Mouse (Mus musculus): Measurements from ENCODE around the gene Gm49394. TPM values are rescaled to one million over a fixed set of nuclear protein-coding genes. Genes with fewer than 3 reads are reported as not detected.

The Gm49394 gene
- polyA plus RNA-seq, 1 experiment = 0.01 TPM

GRCm38 (mm10) chr7:142663151-142663550 lies 6.6 kb downstream of the Gm49394 start:
- peaks cover 26% of the 10 kb centered on the region for H3K27me3 ChIP-seq (ENCODE audit: control insufficient read depth, insufficient read depth, insufficient read length)
- no peaks in the 10 kb centered on the region for H3K36me3 ChIP-seq (ENCODE audit: control insufficient read depth, insufficient read depth)
- no peaks in the 10 kb centered on the region for H3K79me3 ChIP-seq (ENCODE audit: low read depth)
- H3ac ChIP-seq (ENCODE audit: control insufficient read depth, insufficient read length, low read depth) = no peak overlapping the region
- no peaks in the 10 kb centered on the region for H3K79me2 ChIP-seq (ENCODE audit: control insufficient read depth, insufficient read depth)
- TF ChIP-seq MAX (IDR thresholded peaks at IDR 0.05) = no peak
- no peak for TF ChIP-seq CTCF (IDR thresholded peaks at IDR 0.05; ENCODE audit: control insufficient read depth, insufficient read depth, insufficient read length)
- no peak for TF ChIP-seq USF1 (IDR thresholded peaks at IDR 0.05; ENCODE audit: low read depth)
- TF ChIP-seq FOSL1 (IDR thresholded peaks at IDR 0.05; ENCODE audit: insufficient read depth, low read length, poor library complexity, severe bottlenecking) = no peak
- no peak for TF ChIP-seq MYOD1 (IDR thresholded peaks at IDR 0.05; ENCODE audit: control insufficient read depth, insufficient read length, low read depth)
- TF ChIP-seq CEBPB (IDR thresholded peaks at IDR 0.05; ENCODE audit: low read depth) = no peak
- TF ChIP-seq MYOG (IDR thresholded peaks at IDR 0.05; ENCODE audit: control insufficient read depth, extremely low read depth, insufficient read length) = no peak
- H3K4me3 ChIP-seq (ENCODE audit: insufficient read depth, poor library complexity, severe bottlenecking) = no peak overlapping the region

- H3K79me3 ChIP-seq (ENCODE audit: low read depth) = no peaks in the 10 kb centered on the region
- H3ac ChIP-seq (ENCODE audit: control insufficient read depth, insufficient read length, low read depth) = no peak overlapping the region
- H3K79me2 ChIP-seq (ENCODE audit: control insufficient read depth, insufficient read depth) = no peaks in the 10 kb centered on the region
- H3K4me3 ChIP-seq (ENCODE audit: insufficient read depth, poor library complexity, severe bottlenecking) = no peak overlapping the region
- H3K36me3 ChIP-seq (ENCODE audit: control insufficient read depth, insufficient read depth) = no peaks in the 10 kb centered on the region
- no peak for TF ChIP-seq USF1 (IDR thresholded peaks at IDR 0.05; ENCODE audit: low read depth)
- no peak for TF ChIP-seq FOSL1 (IDR thresholded peaks at IDR 0.05; ENCODE audit: insufficient read depth, low read length, poor library complexity, severe bottlenecking)
- TF ChIP-seq MYOD1 (IDR thresholded peaks at IDR 0.05; ENCODE audit: control insufficient read depth, insufficient read length, low read depth) = no peak
- TF ChIP-seq MYOG (IDR thresholded peaks at IDR 0.05; ENCODE audit: control insufficient read depth, extremely low read depth, insufficient read length) = no peak
- no peak for TF ChIP-seq MAX (IDR thresholded peaks at IDR 0.05)
- TF ChIP-seq CEBPB (IDR thresholded peaks at IDR 0.05; ENCODE audit: low read depth) = no peak
- TF ChIP-seq CTCF (IDR thresholded peaks at IDR 0.05; ENCODE audit: control insufficient read depth, insufficient read depth, insufficient read length) = no peak
- H3K27me3 ChIP-seq (ENCODE audit: control insufficient read depth, insufficient read depth, insufficient read length) = peaks cover 26% of the 10 kb centered on the region
Measured at GRCm38 (mm10) chr7:142661811-142662210, 7.9 kb downstream of the Gm49394 start.

GRCm38 (mm10) chr7:142661046-142661445 lies 8.7 kb downstream of the Gm49394 start:
- Histone ChIP-seq H3ac (ENCODE audit: control insufficient read depth, insufficient read length, low read depth) (no peak overlapping the region), H3K4me3 (ENCODE audit: insufficient read depth, poor library complexity, severe bottlenecking) (no peak overlapping the region)

DNA sequence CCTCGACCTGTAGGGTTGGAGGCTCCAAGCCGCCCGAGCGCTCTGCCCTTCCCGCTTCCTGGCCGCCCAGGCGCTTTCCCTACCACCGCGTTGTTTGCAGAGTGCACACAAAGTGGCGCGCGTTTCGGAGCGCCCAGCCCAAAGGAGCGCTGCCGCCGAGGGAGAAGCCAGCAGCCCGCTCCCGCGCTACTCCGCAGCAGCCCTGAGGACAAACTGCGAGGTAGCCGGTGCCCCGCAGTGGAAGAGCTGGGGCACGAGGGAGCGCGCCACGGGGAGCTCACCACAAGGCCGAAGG lies 9.1 kb downstream of the Gm49394 start:
- H3K27me3 ChIP-seq (ENCODE audit: control insufficient read depth, insufficient read depth, insufficient read length) = peaks cover 26% of the 10 kb centered on the region
- H3K79me3 ChIP-seq (ENCODE audit: low read depth) = no peaks in the 10 kb centered on the region
- no peaks in the 10 kb centered on the region for H3K36me3 ChIP-seq (ENCODE audit: control insufficient read depth, insufficient read depth)
- TF ChIP-seq FOSL1 (IDR thresholded peaks at IDR 0.05; ENCODE audit: insufficient read depth, low read length, poor library complexity, severe bottlenecking) (no peak), CTCF (IDR thresholded peaks at IDR 0.05; ENCODE audit: control insufficient read depth, insufficient read depth, insufficient read length) (no peak)
- no peak overlapping the region for H3K4me3 ChIP-seq (ENCODE audit: insufficient read depth, poor library complexity, severe bottlenecking)
- H3K79me2 ChIP-seq (ENCODE audit: control insufficient read depth, insufficient read depth) = no peaks in the 10 kb centered on the region
- no peak overlapping the region for H3ac ChIP-seq (ENCODE audit: control insufficient read depth, insufficient read length, low read depth)

More at GRCm38 (mm10) chr7:142661046-142661445, 8.7 kb downstream of the Gm49394 start:
- no peaks in the 10 kb centered on the region for H3K36me3 ChIP-seq (ENCODE audit: control insufficient read depth, insufficient read depth)
- no peaks in the 10 kb centered on the region for H3K79me2 ChIP-seq (ENCODE audit: control insufficient read depth, insufficient read depth)
- TF ChIP-seq MAX (IDR thresholded peaks at IDR 0.05) (no peak), CTCF (IDR thresholded peaks at IDR 0.05; ENCODE audit: control insufficient read depth, insufficient read depth, insufficient read length) (no peak), FOSL1 (IDR thresholded peaks at IDR 0.05; ENCODE audit: insufficient read depth, low read length, poor library complexity, severe bottlenecking) (no peak), MYOG (IDR thresholded peaks at IDR 0.05; ENCODE audit: control insufficient read depth, extremely low read depth, insufficient read length) (no peak), MYOD1 (IDR thresholded peaks at IDR 0.05; ENCODE audit: control insufficient read depth, insufficient read length, low read depth) (no peak), CEBPB (IDR thresholded peaks at IDR 0.05; ENCODE audit: low read depth) (no peak), USF1 (IDR thresholded peaks at IDR 0.05; ENCODE audit: low read depth) (no peak)
- H3K79me3 ChIP-seq (ENCODE audit: low read depth) = no peaks in the 10 kb centered on the region
- peaks cover 26% of the 10 kb centered on the region for H3K27me3 ChIP-seq (ENCODE audit: control insufficient read depth, insufficient read depth, insufficient read length)

GRCm38 (mm10) chr7:142659767-142660650 lies 9.7 kb downstream of the Gm49394 start:
- peaks cover 26% of the 10 kb centered on the region for H3K27me3 ChIP-seq (ENCODE audit: control insufficient read depth, insufficient read depth, insufficient read length)
- no peak overlapping the region for H3ac ChIP-seq (ENCODE audit: control insufficient read depth, insufficient read length, low read depth)
- no peak overlapping the region for H3K4me3 ChIP-seq (ENCODE audit: insufficient read depth, poor library complexity, severe bottlenecking)
- no peaks in the 10 kb centered on the region for H3K79me2 ChIP-seq (ENCODE audit: control insufficient read depth, insufficient read depth)
- no peaks in the 10 kb centered on the region for H3K36me3 ChIP-seq (ENCODE audit: control insufficient read depth, insufficient read depth)
- no peaks in the 10 kb centered on the region for H3K79me3 ChIP-seq (ENCODE audit: low read depth)
- TF ChIP-seq CEBPB (IDR thresholded peaks at IDR 0.05; ENCODE audit: low read depth) (no peak), FOSL1 (IDR thresholded peaks at IDR 0.05; ENCODE audit: insufficient read depth, low read length, poor library complexity, severe bottlenecking) (no peak), MYOG (IDR thresholded peaks at IDR 0.05; ENCODE audit: control insufficient read depth, extremely low read depth, insufficient read length) (no peak), CTCF (IDR thresholded peaks at IDR 0.05; ENCODE audit: control insufficient read depth, insufficient read depth, insufficient read length) (no peak)

Data from C2C12 (cell line).